Mouse (Mus musculus): Measurements from ENCODE around the gene Efcab3. TPM values are rescaled to one million over a fixed set of nuclear protein-coding genes. Genes with fewer than 3 reads are reported as not detected.

The Efcab3 gene
- total and polyA plus RNA-seq, 2 experiments from 2014 or later, result not detected

GRCm38 (mm10) chr11:105143564-105143963 lies 80.2 kb downstream of the Efcab3 start:
- Histone ChIP-seq H3K9ac (replicated peaks; ENCODE audit: low read length, poor library complexity, severe bottlenecking) (no peak overlapping the region), H3K4me1 (ENCODE audit: insufficient read depth, low read length) (no peaks in the 10 kb centered on the region), H3K36me3 (ENCODE audit: insufficient read depth, low read length) (peaks cover 10% of the 10 kb centered on the region; the same call in 1 of the 2 replicates), H3K4me3 (ENCODE audit: low read depth, low read length) (no peak overlapping the region), H3K9me3 (ENCODE audit: low read length) (no peaks in the 10 kb centered on the region), H3K27ac (ENCODE audit: low read depth, low read length) (no peak overlapping the region), H3K4me2 (ENCODE audit: low read depth, low read length, poor library complexity, severe bottlenecking) (no peak overlapping the region), H3K27me3 (ENCODE audit: insufficient read depth, low read length) (no peaks in the 10 kb centered on the region)
- TF ChIP-seq CTCF (IDR thresholded peaks at IDR 0.05), result no peak
- ATAC-seq (ENCODE audit: low FRiP score) (no peak), DNase-seq (ENCODE audit: low spot score) (no peak)

GRCm38 (mm10) chr11:105144084-105144483 lies 80.7 kb downstream of the Efcab3 start:
- Histone ChIP-seq H3K4me3 (ENCODE audit: low read depth, low read length) (no peak overlapping the region), H3K9me3 (ENCODE audit: low read length) (no peaks in the 10 kb centered on the region), H3K36me3 (ENCODE audit: insufficient read depth, low read length) (peaks cover 10% of the 10 kb centered on the region; the same call in 1 of the 2 replicates), H3K27ac (ENCODE audit: low read depth, low read length) (no peak overlapping the region), H3K27me3 (ENCODE audit: insufficient read depth, low read length) (no peaks in the 10 kb centered on the region), H3K4me1 (ENCODE audit: insufficient read depth, low read length) (no peaks in the 10 kb centered on the region), H3K9ac (replicated peaks; ENCODE audit: low read length, poor library complexity, severe bottlenecking) (no peak overlapping the region), H3K4me2 (ENCODE audit: low read depth, low read length, poor library complexity, severe bottlenecking) (no peak overlapping the region)
- TF ChIP-seq CTCF (IDR thresholded peaks at IDR 0.05), result no peak
- WGBS, result 94% methylated on average over 3 of the region's 3 CpGs
- DNase-seq (ENCODE audit: low spot score) (no peak), ATAC-seq (ENCODE audit: low FRiP score) (no peak)

GRCm38 (mm10) chr11:105144508-105145210 lies 81.3 kb downstream of the Efcab3 start:
- TF ChIP-seq CTCF (IDR thresholded peaks at IDR 0.05), result no peak
- H3K27ac ChIP-seq (ENCODE audit: low read depth, low read length), result no peak overlapping the region
- H3K4me3 ChIP-seq (ENCODE audit: low read depth, low read length), result no peak overlapping the region
- 84% methylated on average over 11 of the region's 11 CpGs for WGBS
- DNase-seq (ENCODE audit: low spot score) (no peak), ATAC-seq (ENCODE audit: low FRiP score) (no peak)
- H3K27me3 ChIP-seq (ENCODE audit: insufficient read depth, low read length), result no peaks in the 10 kb centered on the region
- no peaks in the 10 kb centered on the region for H3K9me3 ChIP-seq (ENCODE audit: low read length)
- H3K4me2 ChIP-seq (ENCODE audit: low read depth, low read length, poor library complexity, severe bottlenecking), result no peak overlapping the region
- no peaks in the 10 kb centered on the region for H3K4me1 ChIP-seq (ENCODE audit: insufficient read depth, low read length)
- peaks cover 4% of the 10 kb centered on the region; the same call in 1 of the 2 replicates for H3K36me3 ChIP-seq (ENCODE audit: insufficient read depth, low read length)
- no peak overlapping the region for H3K9ac ChIP-seq (replicated peaks; ENCODE audit: low read length, poor library complexity, severe bottlenecking)

GRCm38 (mm10) chr11:105145211-105145610 lies 81.8 kb downstream of the Efcab3 start:
- Histone ChIP-seq H3K4me3 (ENCODE audit: low read depth, low read length) (no peak overlapping the region), H3K9ac (replicated peaks; ENCODE audit: low read length, poor library complexity, severe bottlenecking) (no peak overlapping the region), H3K27ac (ENCODE audit: low read depth, low read length) (no peak overlapping the region), H3K27me3 (ENCODE audit: insufficient read depth, low read length) (no peaks in the 10 kb centered on the region), H3K4me2 (ENCODE audit: low read depth, low read length, poor library complexity, severe bottlenecking) (no peak overlapping the region), H3K36me3 (ENCODE audit: insufficient read depth, low read length) (0 out of 2 replicates have a peak, but pooled peaks cover under 1% of the 10 kb centered on the region), H3K9me3 (ENCODE audit: low read length) (no peaks in the 10 kb centered on the region), H3K4me1 (ENCODE audit: insufficient read depth, low read length) (no peaks in the 10 kb centered on the region)
- WGBS, result 89% methylated on average over 10 of the region's 10 CpGs
- ATAC-seq (ENCODE audit: low FRiP score), result no peak
- TF ChIP-seq CTCF (IDR thresholded peaks at IDR 0.05), result no peak
- no peak for DNase-seq (ENCODE audit: low spot score)

- H3K4me3 ChIP-seq (ENCODE audit: low read depth, low read length), result no peak within 1 kb of the TSS
- no peak for ATAC-seq (ENCODE audit: low FRiP score)
Observed at GRCm38 (mm10) chr11:105146593-105146992, 83.2 kb downstream of the Efcab3 start, which contains the start of gene Gm10842. TSS of gene Gm10842 (plus strand) at chr11:105146893.

GRCm38 (mm10) chr11:105149353-105149752 lies 86.0 kb downstream of the Efcab3 start:
- no peak overlapping the region for H3K9ac ChIP-seq (replicated peaks; ENCODE audit: low read length, poor library complexity, severe bottlenecking)
- H3K4me3 ChIP-seq (ENCODE audit: low read depth, low read length), result no peak overlapping the region
- no peak overlapping the region for H3K27ac ChIP-seq (ENCODE audit: low read depth, low read length)
- ATAC-seq (ENCODE audit: low FRiP score) (no peak), DNase-seq (ENCODE audit: low spot score) (no peak)
- H3K4me1 ChIP-seq (ENCODE audit: insufficient read depth, low read length), result no peaks in the 10 kb centered on the region; the same call in 1 of the 2 replicates
- H3K9me3 ChIP-seq (ENCODE audit: low read length), result no peaks in the 10 kb centered on the region
- no peak for TF ChIP-seq CTCF (IDR thresholded peaks at IDR 0.05)
- H3K36me3 ChIP-seq (ENCODE audit: insufficient read depth, low read length), result no peaks in the 10 kb centered on the region
- WGBS, result 81% methylated on average over 3 of the region's 3 CpGs
- no peak overlapping the region for H3K4me2 ChIP-seq (ENCODE audit: low read depth, low read length, poor library complexity, severe bottlenecking)
- H3K27me3 ChIP-seq (ENCODE audit: insufficient read depth, low read length), result no peaks in the 10 kb centered on the region

More at GRCm38 (mm10) chr11:105146593-105146992, 83.2 kb downstream of the Efcab3 start, which contains the start of gene Gm10842:
- no peaks in the 10 kb centered on the region for H3K36me3 ChIP-seq (ENCODE audit: insufficient read depth, low read length)
- H3K4me2 ChIP-seq (ENCODE audit: low read depth, low read length, poor library complexity, severe bottlenecking), result no peak within 1 kb of the TSS
- DNase-seq (ENCODE audit: low spot score), result no peak
- H3K27ac ChIP-seq (ENCODE audit: low read depth, low read length), result no peak within 1 kb of the TSS
- H3K4me1 ChIP-seq (ENCODE audit: insufficient read depth, low read length), result no peaks in the 10 kb centered on the region
- WGBS, result 62% methylated on average over 3 of the region's 3 CpGs
- H3K27me3 ChIP-seq (ENCODE audit: insufficient read depth, low read length), result no peaks in the 10 kb centered on the region
- no peak within 1 kb of the TSS for H3K9ac ChIP-seq (replicated peaks; ENCODE audit: low read length, poor library complexity, severe bottlenecking)
- TF ChIP-seq CTCF (IDR thresholded peaks at IDR 0.05), result no peak
- H3K9me3 ChIP-seq (ENCODE audit: low read length), result no peaks in the 10 kb centered on the region

Data from midbrain, postnatal 0 days (tissue).